Mouse (Mus musculus) urinary bladder, postnatal 25 days (tissue): ENCODE measurements at regions not wholly inside any gene's neighbourhood (a gene's known extent, or its start where the extent isn't known, plus 50 kb on each side); places are given as distances from the start of the nearest gene placed in this dataset.

ENCODE experiments used
- DNase-seq: peaks from one replicate; pipeline ENCODE4 v3.0.0; 2022; ENCODE audit warnings: low spot score

DNA sequence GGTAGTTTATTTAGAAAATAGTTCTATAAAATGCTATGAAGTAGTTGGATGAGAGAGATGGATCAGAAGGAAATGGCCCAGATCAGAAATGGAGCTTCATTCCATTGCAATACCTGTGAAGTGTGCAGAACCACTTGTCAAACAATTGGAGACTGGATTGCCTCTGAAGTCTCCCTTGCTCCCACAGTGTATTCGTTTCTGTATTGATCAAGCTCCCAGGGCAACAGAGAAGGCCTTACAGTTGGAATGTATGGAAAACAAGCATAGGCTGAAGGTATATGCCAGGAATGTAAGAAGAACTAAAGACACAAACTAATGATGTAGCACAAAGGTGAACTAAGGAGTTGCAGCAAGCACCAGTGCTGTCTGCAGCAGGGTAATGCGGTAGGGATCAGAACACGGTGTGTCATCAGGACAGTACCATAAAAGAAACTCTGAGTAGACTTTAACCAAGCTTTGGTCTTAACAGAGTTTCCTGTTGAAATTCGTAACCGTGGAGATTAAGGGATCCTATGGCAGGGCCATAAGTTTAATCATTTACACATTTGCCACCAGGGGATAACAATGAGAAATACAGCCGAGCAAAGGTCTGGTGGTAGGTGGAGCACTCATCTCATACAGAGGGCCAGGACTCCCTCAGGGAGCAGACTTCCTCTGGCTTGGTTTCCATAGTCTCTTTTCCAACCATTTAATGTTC is 732.9 kb upstream of the 2610301B20Rik start:
- DNase-seq: no peak

DNA sequence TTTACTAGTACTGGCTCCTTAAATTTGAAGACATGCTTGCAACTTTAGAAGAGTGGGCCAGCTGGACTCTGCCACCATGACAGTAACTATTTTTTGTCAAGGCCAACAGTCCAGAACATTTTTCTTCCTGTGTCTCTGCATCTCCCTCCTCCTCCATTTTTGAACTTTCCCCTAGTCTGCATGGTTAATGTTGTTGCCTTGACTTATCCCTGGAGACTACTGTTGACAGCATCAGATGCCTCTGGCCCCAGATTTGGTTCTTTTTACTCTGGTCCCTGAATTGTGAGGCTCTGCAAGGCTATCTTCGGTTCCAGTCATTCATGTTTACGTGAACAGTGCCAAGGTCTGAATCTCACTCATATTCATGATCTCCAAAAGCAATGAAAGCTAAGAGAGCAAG is 724.4 kb upstream of the 2610301B20Rik start:
- DNase-seq: no peak

DNA sequence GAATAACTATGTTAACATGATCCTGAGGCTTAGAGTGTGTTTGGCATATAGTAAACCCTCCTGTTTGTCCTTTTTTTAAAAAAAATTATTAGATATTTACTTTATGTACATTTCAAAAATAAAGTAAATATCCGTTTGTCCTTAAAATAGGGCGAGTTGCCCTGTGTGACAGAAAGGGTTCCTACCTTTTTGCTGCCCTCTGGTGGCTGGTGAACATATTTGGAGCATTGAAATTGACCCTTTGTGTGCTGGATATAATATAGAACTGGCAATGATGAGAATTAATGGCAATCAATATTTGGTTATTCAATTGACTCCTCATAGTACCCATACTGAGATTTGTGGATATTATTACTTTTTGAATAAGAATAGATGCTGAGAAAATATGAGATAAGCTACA is 723.8 kb upstream of the 2610301B20Rik start:
- DNase-seq: peak; percentile 33

DNA sequence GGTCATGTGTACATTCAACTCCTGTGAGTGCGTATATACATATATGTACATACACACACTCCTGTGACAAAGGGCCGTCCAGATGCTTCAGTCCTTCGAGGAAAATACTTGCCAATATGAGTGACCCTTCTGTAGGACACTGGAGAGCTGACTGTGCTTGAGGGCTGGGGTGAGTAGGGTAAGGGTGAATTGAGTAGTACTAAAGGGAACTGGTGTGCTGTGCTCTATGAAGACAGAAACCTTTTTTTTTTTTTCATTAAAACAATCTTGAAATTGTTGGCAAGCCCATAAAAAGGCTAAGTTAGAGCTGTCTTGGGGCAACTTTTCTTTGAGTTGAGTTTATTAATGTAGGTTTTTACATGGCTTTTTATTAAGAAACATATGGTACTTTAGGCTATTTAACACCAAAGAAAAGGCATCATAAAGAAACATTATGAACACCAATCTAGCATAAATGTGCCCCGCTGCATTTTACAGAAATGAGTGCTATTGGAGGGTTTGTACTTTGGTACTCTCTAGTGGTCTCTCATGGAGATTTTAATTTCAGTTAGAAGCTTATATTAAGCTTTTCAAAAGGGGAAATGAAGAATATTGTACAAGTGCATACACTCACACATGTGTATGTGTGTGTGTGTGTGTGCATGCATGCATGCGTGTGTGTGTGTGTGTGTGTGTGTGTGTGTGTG is 718.5 kb upstream of the 2610301B20Rik start:
- DNase-seq: no peak

DNA sequence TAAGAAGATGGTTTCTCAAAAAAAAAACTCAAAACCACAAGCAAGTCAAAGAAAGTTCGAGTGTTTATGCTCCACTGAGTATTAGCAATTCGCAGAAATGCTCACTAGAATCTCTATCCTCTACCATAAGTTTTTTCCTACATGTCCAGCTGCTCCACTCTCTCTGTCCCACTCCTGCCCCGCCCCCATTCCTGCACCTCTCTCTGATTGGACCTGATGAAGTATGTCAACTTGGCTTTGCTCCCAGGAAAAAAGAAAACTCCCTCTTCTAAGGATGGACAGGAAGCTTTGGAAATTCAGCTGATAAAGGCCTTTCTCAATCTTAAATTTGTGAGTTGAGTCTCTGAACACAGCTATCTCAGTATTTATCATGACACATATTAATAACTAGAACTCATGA is 684.4 kb upstream of the 2610301B20Rik start:
- DNase-seq: no peak

DNA sequence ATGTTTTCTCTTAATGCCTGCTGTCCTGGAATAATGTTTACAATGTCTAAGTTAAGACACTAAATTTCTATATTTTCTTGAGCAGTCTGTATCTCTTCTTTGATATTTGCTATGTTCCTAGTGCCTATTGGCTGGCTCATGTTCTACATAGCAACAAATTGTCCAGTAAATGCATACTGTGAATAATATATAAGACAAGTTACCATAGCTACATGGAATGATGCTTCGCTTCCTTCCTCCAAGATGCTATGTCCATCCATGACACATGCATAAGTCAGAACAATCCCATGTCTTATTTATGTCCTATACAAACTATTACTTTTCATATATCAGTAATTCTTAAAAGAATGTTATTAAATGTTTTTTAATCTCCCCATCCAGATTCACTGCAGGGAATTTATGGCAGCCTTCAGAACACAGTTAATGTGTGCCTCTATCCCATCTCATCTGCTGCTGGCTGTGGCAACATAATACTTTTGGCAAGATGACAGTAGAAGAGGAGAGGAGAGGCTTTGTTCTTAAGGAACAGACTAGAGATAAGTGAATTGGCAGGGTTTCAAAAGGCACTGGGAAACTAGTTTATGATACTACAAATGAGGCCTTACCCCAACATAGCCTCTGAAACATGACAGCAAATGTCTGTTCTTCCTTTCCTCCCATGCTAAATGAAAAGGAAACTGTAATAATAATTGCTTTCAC is 676.9 kb upstream of the 2610301B20Rik start:
- no peak for DNase-seq

DNA sequence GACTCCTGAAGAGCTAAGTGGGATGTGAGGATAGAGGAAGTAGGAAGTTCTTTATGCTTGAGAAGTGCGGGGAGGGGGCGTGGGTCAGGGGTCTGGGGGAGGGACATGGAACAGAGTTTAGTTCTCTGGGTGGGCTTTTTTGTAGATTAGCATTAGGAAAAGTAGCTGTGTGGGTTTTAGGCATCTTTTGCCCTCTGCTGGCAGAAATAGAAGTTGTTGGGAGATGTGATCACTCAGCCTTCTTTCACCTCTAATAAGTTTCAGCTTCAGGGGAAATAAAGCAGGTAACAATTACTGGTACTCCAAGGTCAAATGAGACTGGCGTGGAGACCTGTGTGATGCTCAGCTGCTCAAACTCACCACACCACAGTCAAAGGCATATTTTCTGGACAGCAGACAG is 672.5 kb upstream of the 2610301B20Rik start:
- no peak for DNase-seq

DNA sequence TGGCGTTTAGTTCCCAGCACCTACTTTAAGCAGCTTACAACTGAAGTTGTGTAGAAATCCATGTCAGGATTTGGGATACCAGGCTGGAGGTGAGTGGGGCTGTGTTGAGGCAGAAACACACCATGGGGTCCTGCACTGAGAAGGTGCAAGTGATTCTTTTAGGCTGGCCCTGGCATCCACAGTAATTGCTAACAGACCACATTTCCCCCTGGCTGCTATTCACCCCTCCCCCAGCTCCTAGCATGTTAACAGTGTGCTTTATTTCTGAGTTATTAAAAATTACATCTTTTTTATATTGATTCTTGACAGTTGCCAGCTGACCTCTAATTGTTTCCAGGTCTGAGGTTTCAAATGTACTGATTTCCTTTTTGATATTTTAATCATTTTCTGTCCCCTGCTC is 670.1 kb upstream of the 2610301B20Rik start:
- DNase-seq: no peak

DNA sequence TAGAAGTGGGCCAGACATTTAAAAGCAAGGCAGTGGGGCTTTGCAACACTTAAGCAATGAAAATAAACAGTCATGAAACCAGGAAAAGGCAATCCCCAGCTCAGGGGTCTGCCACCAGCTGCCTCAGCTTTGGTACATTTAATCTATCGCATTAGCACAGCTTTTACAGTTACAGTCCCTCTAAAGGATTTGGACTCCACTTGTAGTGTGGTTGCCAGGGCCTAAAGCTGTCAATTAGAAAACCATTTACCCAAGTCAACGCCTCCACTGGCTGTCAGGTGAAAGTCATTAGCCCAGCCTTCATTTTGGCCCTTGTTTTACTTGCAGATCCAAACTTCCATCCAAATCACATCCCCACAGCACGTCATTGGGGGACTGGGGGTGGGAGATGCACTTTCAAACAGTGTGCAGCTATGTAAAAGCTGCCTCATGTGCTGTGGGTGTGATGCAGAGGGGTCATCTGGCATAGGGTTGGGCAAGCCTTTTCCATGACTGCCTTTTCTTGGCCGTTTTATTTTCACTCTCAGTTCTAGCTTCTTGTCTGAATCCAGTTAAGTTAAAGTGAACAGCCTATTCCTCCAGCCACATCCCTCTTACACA is 664.9 kb upstream of the 2610301B20Rik start:
- DNase-seq: no peak

DNA sequence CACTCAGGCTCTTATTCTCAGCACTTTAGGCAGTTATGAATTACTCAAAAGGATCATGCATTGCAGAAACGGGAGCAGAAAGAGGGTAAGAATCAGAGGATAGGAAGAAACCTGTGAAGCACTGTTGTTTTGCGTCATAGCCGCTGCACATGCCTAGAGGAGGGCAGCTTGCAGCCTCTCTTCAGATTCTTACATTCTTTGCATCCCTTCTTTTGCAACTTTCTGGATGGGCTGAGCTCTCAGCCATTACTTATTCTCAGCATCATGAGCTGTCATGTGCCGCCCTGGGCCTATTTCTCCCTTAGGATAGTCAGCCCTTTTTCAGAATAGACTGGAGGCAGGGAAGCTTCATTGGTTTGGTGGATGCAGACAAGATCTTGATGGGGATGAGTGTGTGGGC is 663.0 kb upstream of the 2610301B20Rik start:
- no peak for DNase-seq

DNA sequence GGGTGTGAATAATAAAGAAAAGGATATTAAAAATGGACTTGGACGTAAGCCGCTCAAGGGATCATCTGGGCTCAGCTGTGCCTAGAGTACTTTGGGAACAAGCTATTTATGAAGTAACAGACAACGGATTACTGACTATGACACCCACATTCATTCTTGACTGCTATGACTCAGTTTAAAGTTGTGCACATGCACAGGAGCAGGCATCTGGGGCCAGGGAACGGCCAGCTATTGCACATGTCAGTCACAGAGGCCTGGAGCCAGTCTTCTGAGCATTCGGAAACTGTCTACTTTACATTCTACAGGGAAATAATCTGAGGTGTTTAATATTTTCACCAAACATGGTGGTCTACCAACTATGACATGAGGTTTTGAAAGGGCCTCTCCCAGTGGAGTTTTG is 639.0 kb upstream of the 2610301B20Rik start:
- no peak for DNase-seq

DNA sequence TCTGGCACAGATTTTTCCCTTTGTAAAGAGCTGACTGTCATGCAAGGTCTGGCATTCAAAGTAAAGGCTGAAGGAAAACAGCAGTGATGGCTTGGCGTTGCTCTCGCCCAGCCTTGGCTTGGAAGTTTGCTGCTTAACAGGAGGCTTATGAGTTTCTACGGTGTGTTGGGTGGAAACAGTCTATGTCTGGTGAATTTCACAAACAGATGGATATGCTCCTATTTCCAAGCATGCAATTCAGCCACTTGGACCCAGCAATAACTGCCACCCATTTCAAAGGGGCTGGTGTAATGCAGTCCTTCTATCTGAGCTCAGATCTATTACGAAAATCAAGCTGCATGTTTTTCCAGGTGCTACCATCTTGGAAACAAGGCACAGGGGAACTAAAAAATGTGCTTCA is 632.2 kb upstream of the 2610301B20Rik start:
- no peak for DNase-seq

DNA sequence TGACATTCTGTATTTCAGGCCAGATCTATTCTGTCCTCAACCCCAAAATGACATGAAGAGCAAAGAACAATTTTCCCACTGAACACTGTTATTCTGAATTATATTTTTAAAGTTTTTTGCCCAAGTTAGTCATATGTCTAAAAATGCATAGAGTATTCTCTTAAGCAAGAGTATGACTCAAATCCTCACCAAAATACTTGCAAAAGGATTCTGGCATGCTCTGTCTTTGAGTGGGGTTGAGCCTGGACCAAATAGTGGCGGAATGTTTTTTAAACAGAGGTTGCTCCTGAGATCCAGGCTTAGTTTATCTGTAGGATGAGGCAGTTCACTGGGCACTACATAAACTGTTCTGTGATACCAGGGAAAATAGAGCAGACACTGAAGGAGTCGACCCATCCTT is 631.4 kb upstream of the 2610301B20Rik start:
- DNase-seq: no peak

DNA sequence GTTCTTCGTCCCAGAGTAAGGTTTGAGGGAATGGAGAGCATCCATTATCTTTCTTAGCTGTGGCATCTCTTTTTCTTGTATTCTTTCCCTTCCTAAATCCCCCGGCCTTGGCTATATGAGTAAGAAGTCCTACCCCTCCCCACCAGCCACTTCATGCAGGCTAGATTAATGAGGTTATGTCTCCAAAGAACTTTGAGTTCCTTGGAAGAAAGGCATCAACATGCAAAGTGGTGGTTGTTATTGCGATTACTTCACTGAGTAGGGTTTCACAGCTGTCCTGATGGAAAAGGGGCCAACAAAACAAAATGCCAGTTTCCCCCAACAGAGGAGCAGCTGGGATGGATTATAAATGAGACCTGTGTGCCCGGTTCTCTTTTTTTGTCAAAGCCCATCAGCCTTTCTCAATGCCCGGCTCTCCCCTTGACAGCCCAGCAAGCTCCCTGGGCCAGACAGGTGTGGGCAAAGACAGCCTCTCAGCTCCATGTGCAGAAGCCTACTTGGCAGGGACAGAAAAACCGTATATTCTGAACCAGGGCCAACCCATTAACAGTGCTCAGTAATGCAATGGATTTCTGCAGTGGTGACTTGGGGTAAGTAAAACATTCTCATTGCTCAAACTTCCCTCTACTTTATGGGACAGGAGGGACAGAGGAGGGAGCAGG is 620.1 kb upstream of the 2610301B20Rik start:
- no peak for DNase-seq

DNA sequence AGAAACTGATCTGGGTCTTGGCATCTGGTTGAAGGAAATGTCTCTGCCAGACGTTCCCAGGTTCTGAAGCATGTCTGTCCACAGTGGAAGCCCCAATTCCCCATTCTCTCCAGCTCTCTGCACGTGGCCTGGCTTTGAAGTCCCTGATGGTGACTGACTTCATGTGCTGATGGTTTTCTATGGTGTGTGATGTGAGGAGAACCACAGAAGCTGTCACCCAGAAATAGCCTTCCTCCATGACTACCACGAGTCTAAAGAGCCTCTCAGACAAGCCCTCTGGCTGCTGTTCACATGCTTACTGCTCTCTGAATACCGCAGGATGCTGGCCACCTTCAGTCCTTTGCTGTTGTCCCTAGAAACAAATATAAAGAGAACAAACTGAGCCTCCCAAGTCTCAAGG is 616.8 kb upstream of the 2610301B20Rik start:
- DNase-seq: no peak

DNA sequence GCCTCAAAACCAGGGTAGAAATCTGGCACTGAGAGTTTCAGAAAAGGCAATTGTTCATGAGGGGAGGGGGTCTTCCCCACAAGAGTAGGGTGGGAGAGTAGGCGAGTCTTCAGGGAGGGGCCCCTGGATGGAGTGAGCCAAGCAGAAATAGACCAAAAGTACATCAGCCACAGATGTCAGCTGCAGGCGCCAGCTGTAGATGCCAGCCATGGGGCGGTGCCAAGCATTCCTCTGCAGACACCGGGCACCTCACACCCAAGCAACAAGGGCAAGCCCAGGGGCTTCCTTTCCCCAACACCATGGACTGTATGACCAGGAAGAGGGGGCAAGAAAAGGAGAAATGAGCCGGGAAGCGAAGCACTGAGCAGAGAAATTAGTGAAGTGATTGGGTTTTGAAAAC is 613.9 kb upstream of the 2610301B20Rik start:
- DNase-seq: no peak

DNA sequence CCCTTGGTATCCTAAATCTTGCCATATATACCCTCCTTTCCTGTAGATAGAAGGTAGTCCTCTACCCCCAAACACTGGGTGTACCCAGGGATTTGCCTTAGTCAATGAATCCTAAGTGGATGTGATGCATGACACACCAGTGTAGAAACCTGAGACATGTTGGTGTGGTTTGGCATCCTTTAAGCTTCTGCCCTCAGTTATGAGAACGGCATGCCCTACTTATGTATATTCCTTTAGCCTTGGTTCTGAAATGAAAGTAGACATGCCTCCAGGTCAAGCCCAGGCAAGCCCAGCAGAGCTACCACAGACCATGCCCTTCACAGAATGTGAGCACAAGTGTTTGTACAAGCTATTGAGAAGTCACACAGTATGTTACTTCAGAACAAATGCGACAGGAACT is 608.4 kb upstream of the 2610301B20Rik start:
- no peak for DNase-seq

DNA sequence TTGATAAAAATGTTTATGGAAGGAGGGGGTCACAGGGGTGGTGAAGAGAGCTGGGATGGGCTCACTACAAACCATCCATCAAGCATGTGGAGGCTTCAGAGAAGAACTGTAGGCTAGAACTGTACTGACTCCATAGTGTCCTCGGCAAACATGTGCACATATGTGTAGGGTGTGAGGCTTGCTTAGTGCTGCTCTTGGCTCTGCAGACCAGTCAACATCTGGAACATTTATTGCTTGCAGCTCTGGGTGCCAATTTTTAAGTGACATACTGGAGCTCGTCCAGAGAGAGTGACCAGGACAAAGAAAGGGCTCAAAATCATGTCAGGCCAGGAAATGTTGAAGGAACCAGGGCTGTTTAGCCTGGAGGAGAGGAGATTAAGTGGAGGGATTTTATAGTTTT is 588.7 kb upstream of the 2610301B20Rik start:
- no peak for DNase-seq

DNA sequence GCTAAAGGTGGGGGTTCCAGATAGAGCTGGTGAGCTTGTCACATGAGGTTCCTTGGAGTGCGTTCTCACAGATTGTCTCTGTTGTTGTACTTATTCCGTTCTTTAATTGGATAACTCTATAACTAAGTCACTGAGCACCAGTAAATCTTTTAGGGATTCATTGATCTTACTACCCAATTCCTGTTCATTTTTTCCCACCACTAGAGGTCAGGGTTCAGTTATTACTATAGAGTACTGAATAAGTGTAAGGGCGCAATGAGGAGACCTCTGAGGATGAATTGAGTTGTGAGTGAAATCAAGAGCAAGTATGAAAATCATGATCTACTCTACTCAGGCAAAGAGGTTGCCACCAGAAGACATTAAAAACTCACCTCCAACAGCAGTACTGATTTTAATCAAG is 584.0 kb upstream of the 2610301B20Rik start:
- DNase-seq: no peak

DNA sequence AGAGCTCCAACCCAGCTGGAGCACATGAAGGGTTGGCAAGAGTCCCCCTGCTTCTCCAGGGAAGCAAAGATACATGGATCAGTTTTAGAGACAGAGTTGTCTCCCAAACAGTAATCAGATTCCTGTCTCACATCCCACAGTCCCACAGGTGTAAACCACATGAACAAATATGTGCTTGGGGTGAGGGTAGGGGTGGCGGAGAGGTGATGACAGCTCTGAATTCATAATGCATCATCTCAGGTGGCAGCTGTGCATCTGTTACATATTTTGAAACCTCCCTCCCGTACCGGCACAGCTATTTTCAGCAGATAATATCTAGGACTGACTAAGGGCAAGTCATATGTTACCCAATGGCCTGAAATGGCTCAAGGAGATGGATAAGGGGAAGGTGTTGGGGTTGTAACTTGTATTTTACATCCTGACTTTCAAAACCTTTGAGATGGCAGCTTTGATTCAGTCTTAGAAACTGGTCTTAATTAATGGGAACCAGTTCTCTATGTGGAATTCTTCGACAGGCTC is 579.2 kb upstream of the 2610301B20Rik start:
- no peak for DNase-seq

DNA sequence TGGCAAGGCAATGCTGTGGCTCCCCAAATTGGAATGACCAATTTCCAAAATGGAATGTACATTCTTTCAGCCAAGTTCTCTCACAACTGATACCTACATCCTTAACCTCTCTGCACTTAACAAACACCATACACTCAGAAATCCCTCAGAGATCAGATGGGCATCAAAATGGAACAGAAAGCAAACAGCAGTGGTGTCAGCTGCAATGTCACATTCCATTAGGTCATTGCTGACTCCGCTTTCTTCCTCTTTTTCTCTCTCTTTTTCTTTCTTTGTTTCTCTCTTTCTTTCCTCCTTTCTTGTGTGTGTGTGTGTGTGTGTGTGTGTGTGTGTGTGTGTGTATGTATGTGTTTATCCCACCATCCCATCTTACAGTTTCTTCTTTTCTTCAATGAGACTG is 578.1 kb upstream of the 2610301B20Rik start:
- DNase-seq: no peak

DNA sequence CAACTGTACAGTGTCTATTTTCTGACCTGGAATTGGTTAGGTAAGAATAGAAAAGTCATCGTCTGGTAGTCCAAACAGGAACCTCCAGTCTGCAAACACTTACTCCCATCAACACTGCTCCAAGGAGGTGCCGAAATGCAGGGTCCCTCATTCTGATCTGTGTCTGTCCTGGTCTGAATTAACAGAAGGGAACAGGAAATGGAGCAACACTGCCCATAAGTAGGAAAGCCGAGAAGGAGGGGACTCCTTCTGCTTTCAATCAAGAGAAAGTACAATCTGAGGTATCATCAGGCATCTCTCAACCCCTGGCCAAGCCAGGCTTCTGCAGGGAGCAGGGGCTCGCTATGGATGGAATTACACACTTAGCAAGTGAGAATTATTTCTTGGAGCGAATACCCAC is 562.4 kb upstream of the 2610301B20Rik start:
- DNase-seq: no peak
